Mouse (Mus musculus): ENCODE data around the gene Eomes.

- no peak for TF ChIP-seq EP300 (IDR thresholded peaks at IDR 0.05; ENCODE audit: low read depth)
- TF ChIP-seq CTCF (IDR thresholded peaks at IDR 0.05; ENCODE audit: low read depth), result no peak
Observed at GRCm38 (mm10) chr9:118523738-118524137, 45.7 kb downstream of the Eomes start.

Measured in liver, postnatal 0 days (tissue).